Mouse (Mus musculus) T-helper 17 cell (primary cell): ENCODE results near the gene Lypd1.

Experiments used
- in situ Hi-C, 2 experiments: fragments of 300-600 bp; cut with MboI, MseI; formaldehyde crosslinking; loops; 1 replicate in 1 of 2; 2 replicates in 1 of 2; pipeline ENCODE4 v1.15.1; 2025; ENCODE audit warnings: high pct_unique_total_duplicates in 2 of 2

Lypd1 gene

DNA sequence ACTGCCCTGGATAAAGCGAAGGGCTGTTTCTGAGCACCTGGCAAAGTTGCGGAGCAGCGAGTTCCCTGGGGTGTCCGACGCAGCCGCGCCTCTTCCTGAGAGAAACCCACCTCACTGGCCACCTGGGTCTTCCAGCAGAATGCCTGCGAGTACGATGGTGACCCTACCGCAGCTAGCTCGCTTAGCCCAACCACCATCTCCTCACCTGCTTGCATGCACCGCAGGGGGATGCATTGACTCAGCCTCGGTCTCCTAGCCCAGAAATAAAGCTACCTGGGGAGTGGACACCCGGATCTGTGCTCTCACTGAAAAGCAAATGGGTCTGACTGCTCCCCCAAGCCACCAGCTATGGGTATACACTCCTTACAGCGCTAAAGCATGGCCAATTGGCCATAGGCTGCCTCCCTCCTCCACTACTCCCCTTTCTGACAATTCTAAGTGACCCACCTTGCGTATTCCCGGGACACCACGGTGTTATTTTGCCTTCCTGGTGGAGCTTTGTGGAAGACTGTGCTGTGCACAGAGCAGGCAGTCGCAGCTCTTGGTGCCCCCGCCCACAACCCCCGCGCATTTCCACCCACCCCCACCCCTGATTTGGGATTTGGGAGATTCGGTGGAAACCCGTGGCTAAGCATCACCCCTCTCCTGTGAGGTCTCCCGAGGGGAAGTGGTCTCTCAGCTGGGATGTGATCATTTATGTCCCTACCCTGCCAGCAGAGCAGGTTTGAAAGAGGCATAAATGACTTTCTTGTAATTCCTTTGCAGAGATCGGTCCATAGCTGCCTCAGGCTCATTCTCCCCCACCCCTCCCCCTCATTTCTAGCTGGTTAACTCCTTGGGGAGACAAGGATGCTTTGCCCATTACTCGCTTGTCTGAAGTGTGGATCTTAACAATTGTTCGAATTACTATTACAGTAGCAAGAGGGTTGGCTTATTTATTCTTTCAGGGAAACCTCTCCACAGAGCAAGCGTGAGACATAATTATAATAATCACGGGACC lies at the start of gene Lypd1:
Lypd1 (minus strand) TSS at position 501 of the 1,000 bp plus-strand sequence.
- in situ Hi-C loops: no loop called here

DNA sequence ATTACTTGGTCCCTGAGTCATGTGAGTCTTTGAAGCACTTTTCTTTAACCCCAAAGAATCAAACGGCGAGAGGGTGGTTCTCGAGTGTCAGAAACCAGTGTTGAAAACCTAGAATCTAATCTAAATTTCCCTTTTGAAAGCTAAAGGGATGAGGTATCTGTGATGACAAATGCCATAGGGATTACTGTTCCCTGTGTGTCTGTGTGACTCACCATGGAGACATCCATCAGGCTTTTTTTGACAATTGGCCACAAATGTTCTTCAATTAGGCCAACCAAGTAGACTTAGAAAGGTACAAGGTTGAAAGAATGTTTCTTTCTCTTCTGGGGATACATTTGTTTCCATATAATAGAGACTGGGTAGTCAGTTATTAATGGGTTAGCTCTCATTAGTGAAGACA lies 38.1 kb upstream of the Lypd1 start:
- in situ Hi-C loops: no loop called here

GRCm38 (mm10) chr1:125949076-125949475 lies 36.2 kb upstream of the Lypd1 start:
- in situ Hi-C loops: no loop called here

GRCm38 (mm10) chr1:125945136-125945535 lies 32.2 kb upstream of the Lypd1 start:
- in situ Hi-C loops: no loop called here

- in situ Hi-C loops: no loop called here
Measured at GRCm38 (mm10) chr1:125943305-125943704, 30.4 kb upstream of the Lypd1 start.

DNA sequence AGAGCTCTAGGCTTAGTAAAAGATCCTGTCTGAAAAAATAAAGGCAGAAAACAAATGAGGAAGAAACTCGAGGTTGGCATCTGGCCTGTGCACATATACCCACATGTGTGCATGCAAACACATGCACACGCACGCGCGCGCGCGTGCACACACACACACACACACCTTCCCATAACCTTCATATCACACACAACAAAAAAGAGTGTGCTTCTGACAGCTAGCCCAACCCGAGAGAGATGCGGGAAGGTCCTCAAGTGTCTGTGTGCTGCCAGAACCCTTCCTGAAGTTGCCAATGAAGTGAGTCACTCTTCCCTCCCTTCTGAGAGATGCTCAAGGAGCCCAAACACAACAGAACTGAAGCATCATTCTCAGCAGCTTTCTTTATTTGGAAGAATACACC lies 12.6 kb upstream of the Lypd1 start:
- in situ Hi-C loops: no loop called here

DNA sequence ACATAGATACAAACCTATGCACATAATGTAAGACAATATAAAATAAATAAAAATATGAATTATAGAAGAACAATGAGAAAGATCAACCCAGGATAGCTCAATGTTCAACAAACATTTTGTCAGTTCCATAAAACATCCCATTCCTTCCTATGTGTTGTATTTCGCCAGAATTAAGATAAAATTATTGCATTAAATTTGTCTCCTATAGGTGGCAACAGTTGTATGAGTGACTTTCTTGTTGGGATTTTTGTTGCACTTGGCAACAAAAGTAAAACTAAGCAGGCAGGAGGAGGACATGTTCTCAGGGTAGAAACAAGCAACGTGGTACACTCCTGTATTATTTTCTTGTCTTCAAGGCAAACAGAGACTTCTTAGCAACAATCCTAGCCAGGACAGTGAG lies 10.2 kb upstream of the Lypd1 start:
- in situ Hi-C loops: no loop called here

- in situ Hi-C loops: no loop called here
Measured at GRCm38 (mm10) chr1:125920696-125921095, 7.8 kb upstream of the Lypd1 start.

DNA sequence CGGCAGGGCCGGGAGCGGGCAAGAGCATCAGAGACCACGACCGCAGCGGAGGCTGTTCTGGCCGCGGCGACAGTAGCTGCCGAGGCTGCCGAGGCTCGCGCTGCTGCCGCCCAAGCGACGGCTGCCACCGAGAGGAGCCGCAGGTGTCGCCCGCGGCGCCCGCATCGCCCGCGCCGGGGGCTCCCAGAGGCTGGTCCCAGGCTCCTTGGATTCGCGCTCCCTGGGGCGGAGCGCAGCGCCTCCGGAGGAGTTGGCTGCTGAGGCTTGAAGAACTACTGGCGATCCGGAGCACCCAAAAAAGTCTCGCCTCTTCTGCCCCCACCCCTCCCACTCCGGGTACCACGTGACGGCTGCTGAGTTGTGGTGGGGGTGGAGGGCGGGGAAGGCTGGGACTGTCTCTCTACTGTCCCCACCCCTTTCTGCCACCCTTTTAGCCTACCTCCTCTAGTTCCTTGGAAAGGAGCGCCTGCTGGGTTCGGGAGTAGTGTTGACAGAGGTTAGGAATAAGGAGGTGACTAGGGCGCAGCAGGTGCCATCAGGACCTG lies 928 bp downstream of the Lypd1 start:
- in situ Hi-C loops: no loop called here

DNA sequence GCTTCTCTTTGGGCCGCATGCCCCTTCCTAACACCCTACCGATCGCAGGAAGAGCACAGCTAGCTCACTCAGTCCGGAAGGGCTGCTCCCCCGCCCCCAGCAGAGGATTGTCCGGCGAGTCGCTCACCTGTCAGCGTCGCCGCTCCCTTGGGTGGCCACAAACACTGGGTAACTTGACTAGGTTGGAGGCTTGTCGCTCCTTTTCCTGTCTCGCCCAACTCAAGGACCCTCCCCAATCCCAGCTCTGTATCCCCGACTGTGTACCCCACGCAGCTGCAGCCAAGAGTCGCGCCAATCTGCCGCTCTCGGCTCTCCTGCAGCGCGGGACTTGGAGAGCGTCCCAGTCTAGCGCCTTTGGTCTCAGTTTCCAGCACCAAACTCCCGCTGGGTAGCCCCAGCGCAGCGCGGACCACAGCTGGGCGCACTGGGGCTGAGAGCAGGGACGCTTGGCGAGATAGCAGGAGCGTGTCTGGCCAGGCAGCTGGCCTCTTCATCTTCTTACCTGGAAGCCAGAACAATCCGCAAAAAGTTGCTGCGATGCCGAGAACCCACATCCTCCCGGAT lies 1.5 kb downstream of the Lypd1 start:
- in situ Hi-C loops: no loop called here

DNA sequence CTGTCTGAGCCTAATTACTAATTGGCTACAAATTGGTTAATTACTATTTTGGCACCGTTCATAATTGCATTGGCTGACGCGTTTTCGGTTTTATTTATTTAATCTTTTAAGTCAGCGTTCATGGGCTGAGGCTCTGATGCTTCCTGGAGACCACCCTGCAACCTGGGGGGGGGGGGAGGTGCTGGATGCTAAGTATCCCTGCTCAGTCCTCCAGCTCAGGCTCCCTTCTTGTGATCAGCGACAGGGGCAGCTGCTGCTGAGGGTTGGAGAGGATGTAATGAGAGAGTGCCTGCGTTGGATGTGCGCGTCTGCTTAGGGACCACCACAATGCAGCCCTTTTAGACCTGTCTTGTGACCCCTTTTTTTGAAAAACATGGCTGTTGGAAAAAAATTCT lies 2.0 kb downstream of the Lypd1 start:
- in situ Hi-C loops: no loop called here

GRCm38 (mm10) chr1:125910211-125910870 lies 2.6 kb downstream of the Lypd1 start:
- in situ Hi-C loops: no loop called here

GRCm38 (mm10) chr1:125893158-125893557 lies 19.7 kb downstream of the Lypd1 start:
- in situ Hi-C loops: no loop called here

GRCm38 (mm10) chr1:125870056-125870455 lies 42.8 kb downstream of the Lypd1 start:
- in situ Hi-C loops: no loop called here

DNA sequence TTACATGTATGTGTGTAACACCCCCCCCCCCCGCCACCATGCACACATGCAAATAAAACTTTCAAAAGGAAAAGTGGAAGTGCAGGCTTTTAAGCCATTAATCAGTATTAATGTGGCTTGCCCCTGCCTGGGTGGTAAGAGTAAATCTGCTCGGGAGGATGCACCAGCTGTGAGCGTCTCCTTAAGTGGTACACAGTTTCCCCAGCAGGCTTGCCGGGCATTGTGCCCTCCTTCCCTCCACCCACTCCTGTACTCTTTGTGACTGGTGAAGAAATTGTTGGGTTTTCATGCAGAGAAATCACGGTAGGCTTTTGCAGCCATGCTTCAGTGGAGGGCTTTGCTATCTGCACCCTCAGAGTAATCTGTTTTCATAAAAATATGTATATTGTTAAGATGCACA lies 54.3 kb downstream of the Lypd1 start:
- in situ Hi-C loops: no loop called here

DNA sequence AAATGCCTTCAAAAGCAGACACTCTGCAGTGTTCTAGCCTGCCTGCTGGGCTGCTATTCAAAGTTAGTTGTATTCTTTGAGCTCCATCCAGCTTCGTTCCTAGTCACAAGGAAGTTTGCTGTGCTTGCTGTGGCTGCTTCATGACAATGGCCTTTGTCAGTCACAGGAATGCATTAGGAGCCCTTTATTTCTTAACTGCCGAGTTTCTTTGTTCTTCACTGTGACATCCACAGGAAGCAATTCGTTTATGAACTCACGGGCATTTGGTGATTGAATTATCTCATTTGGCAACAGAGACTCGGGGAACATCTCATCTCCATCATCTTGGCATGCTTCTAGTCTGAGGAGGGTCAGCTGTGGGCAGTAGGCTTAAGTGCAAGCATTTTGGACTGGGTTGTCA lies 58.3 kb downstream of the Lypd1 start:
- in situ Hi-C loops: no loop called here

- in situ Hi-C loops: loop anchor here in 1 of 2 experiments (10.0 kb wide), 1 partner anchor 485 kb away; no protein-coding TSS in a partner anchor
Measured at GRCm38 (mm10) chr1:125839746-125840392, 73.0 kb downstream of the Lypd1 start.

DNA sequence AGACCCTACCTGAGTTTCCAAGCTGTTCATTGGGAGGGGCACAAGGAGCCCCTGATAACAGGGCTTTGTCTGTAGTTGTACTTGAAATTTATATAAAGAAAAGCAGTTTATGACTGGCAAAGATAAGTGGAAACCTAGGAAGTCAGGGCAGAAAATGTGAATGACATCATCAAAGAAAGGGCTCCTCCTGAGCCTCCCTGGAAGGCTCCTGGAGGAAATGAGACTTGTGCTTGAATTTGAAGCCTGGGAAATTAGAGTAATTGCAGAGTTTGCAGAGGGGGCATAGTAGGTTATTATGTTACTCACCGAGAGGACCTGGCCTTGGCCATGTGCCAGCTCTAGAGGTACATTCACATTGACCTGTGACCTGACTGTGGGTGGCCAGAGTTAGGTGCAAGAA lies 75.4 kb downstream of the Lypd1 start:
- in situ Hi-C loops: loop anchor here in 1 of 2 experiments (10.0 kb wide), 1 partner anchor 483 kb away; no protein-coding TSS in a partner anchor

- in situ Hi-C loops: no loop called here
Measured at GRCm38 (mm10) chr1:125823611-125824010, 89.3 kb downstream of the Lypd1 start.

DNA sequence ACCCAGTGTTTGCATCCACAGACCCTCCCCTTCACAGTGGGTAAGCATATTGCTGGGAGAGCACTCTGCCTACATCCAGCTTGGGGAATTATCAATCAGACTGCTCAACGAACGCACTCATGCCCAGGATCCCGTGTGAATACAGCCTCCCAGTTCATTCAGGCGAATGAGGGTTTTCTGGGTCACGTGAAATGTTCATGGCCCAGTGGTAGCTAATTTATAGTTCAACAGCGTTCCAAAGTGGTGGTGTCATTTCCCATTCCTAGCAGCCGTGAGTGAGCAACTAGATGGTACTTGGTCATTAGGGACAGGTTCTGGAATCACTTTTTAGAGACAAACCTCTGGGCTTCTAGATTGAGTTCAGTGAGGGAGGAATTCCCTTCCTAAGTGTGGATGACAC lies 91.8 kb downstream of the Lypd1 start:
- in situ Hi-C loops: no loop called here
